In genomic region chr3:96560881-96561668, GRCm38 (mm10) we compare ENCODE assay signal across 9 mouse cellular contexts. TPM values are rescaled to one million over a fixed set of nuclear protein-coding genes. Genes with fewer than 3 reads are reported as not detected.
A peak's percentile ranks its signal among the peaks of the same experiment; 100 is the strongest.
DNase-seq lines count a peak whose midpoint lies in the region; ATAC-seq lines count a peak whose summit lies in the region.
"Had no signal": no experiment of that assay in that cellular context is flagged by ENCODE, and none has a peak within 500 bp of the region (broad histone marks: within the 10 kb centered on the region; RNA-seq: fewer than 3 reads in every experiment).

No protein-coding gene starts in this region.

- H3K4me1 ChIP-seq in brown adipose tissue, adult 24 weeks (ENCODE audit: control insufficient read depth, insufficient read depth, insufficient read length, low read length) = peaks cover 19% of the 10 kb centered on the region; the same call in 1 of the 2 replicates
- peaks cover 34% of the 10 kb centered on the region for H3K4me1 ChIP-seq in hindbrain, embryonic 16.5 days (ENCODE audit: control insufficient read depth, insufficient read depth, low read depth, low read length)
- peaks cover 40% of the 10 kb centered on the region for H3K4me1 ChIP-seq in midbrain, embryonic 14.5 days (ENCODE audit: control insufficient read depth, insufficient read depth, low read length)

- H3K36me3 ChIP-seq in hindbrain, embryonic 16.5 days (ENCODE audit: control insufficient read depth, insufficient read depth, low read length) = peaks cover 8% of the 10 kb centered on the region
- peaks cover 22% of the 10 kb centered on the region for H3K36me3 ChIP-seq in midbrain, embryonic 14.5 days (ENCODE audit: control insufficient read depth, insufficient read depth, low read length)

- peak overlapping the region; percentile 99 for H3K27ac ChIP-seq in brown adipose tissue, adult 24 weeks (replicated peaks; ENCODE audit: low read depth, low read length)
- no peak overlapping the region for H3K27ac ChIP-seq in hindbrain, embryonic 16.5 days (ENCODE audit: low read depth, low read length)
- H3K27ac ChIP-seq in midbrain, embryonic 14.5 days (replicated peaks; ENCODE audit: low read depth, low read length) = no peak overlapping the region

- WGBS in hindbrain, embryonic 16.5 days = 78% methylated on average over 9 of the region's 9 CpGs
- 89% methylated on average over 9 of the region's 9 CpGs for WGBS in midbrain, embryonic 14.5 days

- H3K9me3 ChIP-seq in hindbrain, embryonic 16.5 days (ENCODE audit: control insufficient read depth, low read length) = no peaks in the 10 kb centered on the region
- no peaks in the 10 kb centered on the region for H3K9me3 ChIP-seq in midbrain, embryonic 14.5 days (ENCODE audit: control insufficient read depth, low read length)

- H3K4me2 ChIP-seq in hindbrain, embryonic 16.5 days (ENCODE audit: low read length) = peak overlapping the region; percentile 84
- H3K4me2 ChIP-seq in midbrain, embryonic 14.5 days (ENCODE audit: low read length) = peak overlapping the region; percentile 76

- no peak overlapping the region for H3K9ac ChIP-seq in hindbrain, embryonic 16.5 days (ENCODE audit: low read depth, low read length)
- H3K9ac ChIP-seq in midbrain, embryonic 14.5 days (replicated peaks; ENCODE audit: low read length) = no peak overlapping the region

- peak overlapping the region; percentile 69 for H3K4me3 ChIP-seq in brown adipose tissue, adult 24 weeks (ENCODE audit: insufficient read depth, low read depth, low read length)
- H3K4me3 ChIP-seq in hindbrain, embryonic 16.5 days (ENCODE audit: low read length) = peak overlapping the region; percentile 8; the same call in 1 of the 2 replicates
- H3K4me3 ChIP-seq in midbrain, embryonic 14.5 days (replicated peaks; ENCODE audit: low read depth, low read length) = 0 out of 2 replicates have a peak overlapping the region, but pooled peaks have one; percentile 72

- intact Hi-C loops in heart, postnatal 25 days (cut with DNase I) = no loop called here

- ATAC-seq in hindbrain, embryonic 16.5 days = no peak
- ATAC-seq in midbrain, embryonic 14.5 days (ENCODE audit: low FRiP score, low TSS enrichment) = no peak

- H3K27me3 ChIP-seq in hindbrain, embryonic 16.5 days (replicated peaks; ENCODE audit: control insufficient read depth, insufficient read depth, low read length) = no peaks in the 10 kb centered on the region
- H3K27me3 ChIP-seq in midbrain, embryonic 14.5 days (ENCODE audit: control insufficient read depth, insufficient read depth, low read length) = no peaks in the 10 kb centered on the region

- peak; percentile 90 for DNase-seq in heart, adult 11 months
- DNase-seq in heart, postnatal 25 days (ENCODE audit: low spot score) = no peak
- no peak for DNase-seq in midbrain, embryonic 14.5 days
- no peak for DNase-seq in cerebellum, adult 9-11 months
- DNase-seq in left cerebral cortex, adult 8-10 months (ENCODE audit: low spot score in 2 of 2) = no peak
- no peak for DNase-seq in retina, postnatal 1 day

RNA-seq across cellular contexts. Expression of gene Txnip, which starts 3.3 kb away (rescaled TPM):
- 100 to 1,000 TPM; 341 to 607 TPM for total RNA-seq in heart, postnatal 25 days (2021)
- 1,091 and 1,303 TPM in 2 replicates for polyA plus RNA-seq in brown adipose tissue, adult 24 weeks (2012; ENCODE audit: insufficient read depth, insufficient read length, missing spikeins)
- polyA plus RNA-seq in hindbrain, embryonic 16.5 days (2015; fragmentation: Nextera tagmentation; extraction: Ambion mirVana) = 51.0 and 53.6 TPM in 2 replicates
- polyA plus RNA-seq in midbrain, embryonic 14.5 days (2014; fragmentation: Nextera tagmentation; extraction: Ambion mirVana) = 45.0 and 60.1 TPM in 2 replicates
- 10 to 100 TPM; 21.7 to 37.3 (median 26.8) TPM for total RNA-seq in left cerebral cortex, adult 8-10 months (2022)

RNA-seq across cellular contexts. Expression of gene Gm16253, which starts 15.7 kb away (rescaled TPM):
- 1 to 10 TPM; 1.1 to 2.1 TPM for total RNA-seq in heart, postnatal 25 days (2021)
- not detected in 2 replicates for polyA plus RNA-seq in brown adipose tissue, adult 24 weeks (2012; ENCODE audit: insufficient read depth, insufficient read length, missing spikeins)
- 1.0 and 1.9 TPM in 2 replicates for polyA plus RNA-seq in hindbrain, embryonic 16.5 days (2015; fragmentation: Nextera tagmentation; extraction: Ambion mirVana)
- 0.43 and 0.45 TPM in 2 replicates for polyA plus RNA-seq in midbrain, embryonic 14.5 days (2014; fragmentation: Nextera tagmentation; extraction: Ambion mirVana)
- not detected for total RNA-seq in left cerebral cortex, adult 8-10 months (2022)
- polyA plus RNA-seq: gonadal fat pad, adult 2 months had no signal

RNA-seq across cellular contexts. Expression of gene Polr3gl, which starts 32.9 kb away (rescaled TPM):
- total RNA-seq in heart, postnatal 25 days (2021) = 10 to 100 TPM; 25.2 to 25.9 TPM
- 39.0 and 72.4 TPM in 2 replicates for polyA plus RNA-seq in brown adipose tissue, adult 24 weeks (2012; ENCODE audit: insufficient read depth, insufficient read length, missing spikeins)
- 31.0 and 33.3 TPM in 2 replicates for polyA plus RNA-seq in hindbrain, embryonic 16.5 days (2015; fragmentation: Nextera tagmentation; extraction: Ambion mirVana)
- polyA plus RNA-seq in midbrain, embryonic 14.5 days (2014; fragmentation: Nextera tagmentation; extraction: Ambion mirVana) = 14.8 and 17.1 TPM in 2 replicates
- 10 to 100 TPM; 22.8 to 26.6 (median 24.3) TPM for total RNA-seq in left cerebral cortex, adult 8-10 months (2022)

RNA-seq across cellular contexts. Expression of gene Ankrd34a, which starts 35.4 kb away (rescaled TPM):
- 1 to 10 TPM; 1.9 to 2.4 TPM for total RNA-seq in heart, postnatal 25 days (2021)
- polyA plus RNA-seq in brown adipose tissue, adult 24 weeks (2012; ENCODE audit: insufficient read depth, insufficient read length, missing spikeins) = not detected in 2 replicates
- polyA plus RNA-seq in hindbrain, embryonic 16.5 days (2015; fragmentation: Nextera tagmentation; extraction: Ambion mirVana) = 21.5 and 23.9 TPM in 2 replicates
- 12.0 and 13.7 TPM in 2 replicates for polyA plus RNA-seq in midbrain, embryonic 14.5 days (2014; fragmentation: Nextera tagmentation; extraction: Ambion mirVana)
- 10 to 100 TPM; 60.4 to 65.0 (median 61.0) TPM for total RNA-seq in left cerebral cortex, adult 8-10 months (2022)

RNA-seq across cellular contexts. Expression of gene Hfe2, which starts 36.1 kb away (rescaled TPM):
- total RNA-seq in heart, postnatal 25 days (2021) = 100 to 1,000 TPM; 266 to 290 TPM
- polyA plus RNA-seq in brown adipose tissue, adult 24 weeks (2012; ENCODE audit: insufficient read depth, insufficient read length, missing spikeins) = 5.4 and 8.2 TPM in 2 replicates
- 3.3 and 3.5 TPM in 2 replicates for polyA plus RNA-seq in hindbrain, embryonic 16.5 days (2015; fragmentation: Nextera tagmentation; extraction: Ambion mirVana)
- polyA plus RNA-seq in midbrain, embryonic 14.5 days (2014; fragmentation: Nextera tagmentation; extraction: Ambion mirVana) = 0.84 and 1.3 TPM in 2 replicates
- 1 to 10 TPM; 1.4 to 2.0 (median 1.7) TPM for total RNA-seq in left cerebral cortex, adult 8-10 months (2022)

Comparison
In these comparisons a context has a peak if more than half of its experiments do, and no peak if none do; other contexts are left out.
1. H3K4me3 ChIP-seq: peak in every context shown above with its lines; median percentile 72 in midbrain, embryonic 14.5 days; 69 in brown adipose tissue, adult 24 weeks; 8 in hindbrain, embryonic 16.5 days.
2. RNA of gene Txnip, which starts 3.3 kb away (polyA plus RNA-seq): 1,091 to 1,303 TPM in brown adipose tissue, adult 24 weeks; 45.0 to 60.1 TPM in midbrain, embryonic 14.5 days and 51.0 to 53.6 TPM in hindbrain, embryonic 16.5 days; every median in the first group is over 10 times any median in the second.